Mouse (Mus musculus) brain, embryonic 14.5 days (tissue): Measurements from ENCODE around the gene Alk. TPM values are rescaled to one million over a fixed set of nuclear protein-coding genes. Genes with fewer than 3 reads are reported as not detected.

ENCODE experiments used
- DNase-seq: peaks from one replicate; pipeline ENCODE4 v3.0.0-alpha.2; 2011; ENCODE audit warnings: low read depth
- CTCF ChIP-seq: fragments of 200-500 bp; IDR thresholded peaks from 2 replicates; pipeline ENCODE4 v1.5.1; 2012; ENCODE audit warnings: inconsistent platforms, mild to moderate bottlenecking, moderate library complexity, borderline replicate concordance; ENCODE audit not compliant: insufficient read depth, insufficient read length; ENCODE audit errors: extremely low read depth
- POLR2A ChIP-seq: fragments of 200-500 bp; IDR thresholded peaks from 2 replicates; pipeline ENCODE4 v1.6.1; 2012; ENCODE audit warnings: mild to moderate bottlenecking, inconsistent platforms, borderline replicate concordance; ENCODE audit not compliant: poor library complexity, insufficient read depth, insufficient read length, severe bottlenecking; ENCODE audit errors: extremely low read depth
- polyA plus RNA-seq: library from polyadenylated mRNA; depleted of rRNA; stranded (reverse); fragments of >200 nt; gene quantifications from 2 replicates; pipeline ENCODE4 v1.2.3, GENCODE M21; 2012

Alk gene
- polyA plus RNA-seq, 1 experiment: 3.7 TPM

DNA sequence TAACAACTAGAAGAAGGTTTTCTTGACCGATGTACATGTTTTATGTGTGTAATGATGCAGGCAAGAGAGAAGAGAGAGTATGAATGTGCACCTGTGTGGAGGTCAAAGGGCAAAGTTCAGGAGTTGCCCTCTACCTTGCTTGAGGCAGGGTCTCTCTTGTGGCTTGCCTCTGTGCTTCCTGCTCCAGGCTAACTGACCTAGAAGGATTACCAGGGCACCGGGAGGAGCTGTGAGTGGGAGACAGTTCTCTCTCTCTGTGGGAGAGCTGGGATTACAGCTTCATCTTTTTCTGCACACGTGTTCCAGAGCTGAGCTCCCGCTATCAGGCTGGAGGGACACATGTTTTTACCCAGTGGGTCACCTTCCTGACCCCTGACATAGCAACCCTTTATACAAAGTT, 127.5 kb downstream of the Alk start:
- TF ChIP-seq CTCF (no peak), POLR2A (no peak)
- no peak for DNase-seq

DNA sequence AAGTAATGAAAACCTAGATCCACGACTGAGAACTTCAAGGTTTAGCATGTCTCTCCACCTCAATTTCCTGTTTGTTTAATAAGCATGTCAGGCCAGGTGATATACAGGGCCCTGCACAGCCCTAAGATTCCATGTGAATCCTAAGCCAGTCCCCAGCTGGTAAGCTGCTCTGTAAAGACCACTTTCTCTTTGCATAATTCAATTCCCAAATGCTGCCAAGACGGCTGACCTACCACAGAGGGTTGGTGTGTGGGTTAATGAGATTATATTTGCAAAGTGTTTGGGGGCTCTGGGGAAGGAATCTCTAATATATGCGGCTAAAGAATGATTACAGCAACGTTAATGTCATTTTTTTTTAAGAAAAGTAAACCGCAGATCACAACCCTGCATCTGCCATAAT, 130.3 kb downstream of the Alk start:
- TF ChIP-seq POLR2A: no peak
- TF ChIP-seq CTCF: no peak
- DNase-seq: peak; percentile 83

DNA sequence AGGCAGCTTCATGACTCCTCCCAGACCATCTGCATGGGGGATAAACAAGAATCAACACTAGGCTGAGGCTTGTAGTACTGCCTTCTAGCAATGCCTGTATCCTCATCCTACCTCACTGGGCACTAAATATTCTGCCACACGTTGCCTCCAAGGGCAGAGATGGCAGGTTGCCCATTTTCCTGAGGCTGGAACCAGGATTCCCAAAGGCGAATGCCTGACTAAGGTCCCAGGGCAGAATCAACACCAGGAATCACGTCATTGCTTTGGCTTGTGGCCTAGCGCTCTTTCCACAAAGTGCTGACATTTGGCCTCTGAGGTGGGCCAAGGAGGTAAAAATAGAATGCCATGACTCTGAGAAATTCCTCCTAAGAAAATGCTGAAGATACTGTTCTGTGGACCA, 155.9 kb downstream of the Alk start:
- DNase-seq: no peak
- no peak for TF ChIP-seq POLR2A
- no peak for TF ChIP-seq CTCF

DNA sequence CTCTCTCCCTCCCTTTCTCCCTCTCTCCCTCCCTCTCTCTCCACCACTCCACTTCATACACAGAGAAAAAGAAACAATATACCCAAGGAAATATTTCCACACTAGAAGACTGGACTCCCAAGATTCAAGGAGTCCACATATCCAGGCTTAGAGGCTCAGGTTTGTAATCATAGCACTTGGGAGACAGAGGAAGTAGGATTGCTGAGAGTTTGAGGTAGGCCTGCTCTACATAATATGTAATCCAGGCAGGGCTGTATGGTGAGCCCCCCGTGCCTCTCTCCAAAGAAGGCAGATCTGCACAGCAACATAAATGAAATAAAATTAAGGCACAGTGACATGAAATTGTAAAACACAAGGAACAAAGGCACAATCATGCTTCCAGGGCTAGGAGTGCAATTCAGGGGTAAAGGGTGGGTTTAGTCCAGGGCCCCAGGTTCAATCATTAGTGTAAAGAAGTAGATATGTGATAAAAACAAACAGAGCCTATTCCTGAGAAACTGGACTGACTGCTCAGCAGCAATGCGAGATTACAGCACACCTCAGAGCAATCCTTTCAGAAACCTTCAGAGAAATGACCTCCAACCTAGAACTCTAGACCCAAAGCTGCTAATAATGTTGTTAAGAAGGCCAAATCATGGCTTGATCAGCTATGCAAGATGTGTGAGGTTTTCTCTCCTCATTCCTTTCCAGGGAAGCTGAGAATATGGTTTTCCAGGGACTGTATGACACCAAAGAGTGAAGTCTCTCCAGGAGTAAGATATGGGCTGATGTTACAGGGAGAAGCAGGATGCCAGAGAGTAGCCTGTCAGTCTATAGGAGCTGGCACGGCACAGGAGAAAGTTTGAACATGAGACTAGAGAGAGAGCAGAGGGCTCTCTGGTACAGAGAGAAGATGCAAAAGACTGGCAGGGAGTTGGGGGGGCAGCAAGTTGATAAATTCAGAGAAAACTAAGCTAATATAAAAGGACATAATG, 158.9 kb downstream of the Alk start:
- no peak for DNase-seq
- TF ChIP-seq CTCF (no peak), POLR2A (no peak)

DNA sequence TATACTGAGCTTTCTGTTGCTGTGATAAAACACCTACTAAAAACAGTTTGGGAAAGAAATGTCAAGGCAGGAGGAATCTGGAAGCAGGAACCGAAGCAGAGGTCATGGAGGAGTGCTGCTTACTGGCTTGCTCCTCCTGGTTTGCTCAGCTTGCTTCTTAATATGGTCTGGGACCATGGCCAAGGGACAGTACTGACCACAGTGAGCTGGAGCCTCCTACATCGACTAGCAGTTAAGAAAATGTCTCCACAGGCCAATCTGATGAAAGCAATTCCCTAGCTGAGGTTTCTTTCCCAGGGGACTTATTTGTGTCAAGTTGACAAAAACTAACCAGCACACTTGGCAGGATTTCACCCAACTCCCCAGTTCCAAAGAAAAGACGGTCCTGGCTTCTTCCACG, 187.0 kb downstream of the Alk start:
- TF ChIP-seq CTCF (no peak), POLR2A (no peak)
- no peak for DNase-seq

DNA sequence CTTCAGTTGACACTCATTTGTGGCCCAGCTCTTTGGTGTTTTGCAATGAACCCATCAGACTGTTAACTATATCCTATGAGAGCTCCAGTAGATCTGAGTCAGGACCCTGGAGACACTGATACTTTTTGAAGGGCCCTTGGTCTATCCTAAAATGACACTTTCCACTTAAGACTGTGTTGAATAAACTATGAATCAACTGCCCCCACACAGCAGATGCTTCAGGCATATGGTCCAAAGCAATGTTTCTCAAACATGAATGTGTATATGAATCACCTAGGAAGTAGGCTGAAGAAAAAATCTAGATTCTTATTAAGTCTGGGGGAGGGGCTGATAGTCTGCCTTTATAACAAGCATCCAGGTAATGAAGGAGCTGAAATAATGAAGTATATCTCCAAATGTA, 189.8 kb downstream of the Alk start:
- TF ChIP-seq POLR2A (no peak), CTCF (no peak)
- no peak for DNase-seq

DNA sequence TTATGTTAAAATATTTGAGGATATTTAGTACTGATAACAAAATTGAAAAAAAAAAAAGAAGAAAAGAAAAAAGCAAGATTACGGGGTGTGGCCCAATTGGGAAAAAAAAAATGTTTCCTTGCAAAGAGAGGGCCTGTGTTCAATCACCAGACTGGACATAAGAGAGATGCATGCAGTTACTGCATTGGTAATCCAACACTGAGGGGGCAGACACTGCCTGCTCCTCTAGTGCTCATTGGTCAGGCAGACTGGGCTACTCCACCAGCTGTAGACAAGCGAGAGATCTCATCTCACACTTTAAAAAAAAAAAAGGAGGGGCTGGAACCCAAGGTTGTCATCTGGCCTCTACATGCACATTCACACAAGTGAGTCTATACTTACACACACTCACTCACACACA, 199.6 kb downstream of the Alk start:
- DNase-seq: no peak
- TF ChIP-seq POLR2A: no peak
- TF ChIP-seq CTCF: no peak

DNA sequence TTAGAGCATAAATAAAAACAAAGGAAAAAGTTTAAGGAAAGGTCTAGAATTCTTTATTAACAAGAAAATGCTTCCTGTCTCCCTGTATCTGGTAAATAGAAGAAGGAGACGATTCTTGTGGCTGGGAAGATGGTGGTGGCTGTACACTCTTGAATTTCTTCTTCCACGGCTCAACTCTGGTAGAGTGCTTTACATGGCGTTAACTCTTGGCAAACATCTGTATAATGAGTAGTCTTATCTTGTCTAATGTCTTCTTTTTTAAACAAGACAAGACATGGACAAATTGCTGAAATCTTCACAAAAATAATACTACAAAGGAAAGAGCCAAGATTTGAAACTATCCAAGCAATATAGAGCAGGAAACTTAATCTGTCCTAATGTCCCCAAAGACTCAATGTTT, 202.6 kb downstream of the Alk start:
- TF ChIP-seq POLR2A: no peak
- no peak for TF ChIP-seq CTCF
- DNase-seq: no peak

DNA sequence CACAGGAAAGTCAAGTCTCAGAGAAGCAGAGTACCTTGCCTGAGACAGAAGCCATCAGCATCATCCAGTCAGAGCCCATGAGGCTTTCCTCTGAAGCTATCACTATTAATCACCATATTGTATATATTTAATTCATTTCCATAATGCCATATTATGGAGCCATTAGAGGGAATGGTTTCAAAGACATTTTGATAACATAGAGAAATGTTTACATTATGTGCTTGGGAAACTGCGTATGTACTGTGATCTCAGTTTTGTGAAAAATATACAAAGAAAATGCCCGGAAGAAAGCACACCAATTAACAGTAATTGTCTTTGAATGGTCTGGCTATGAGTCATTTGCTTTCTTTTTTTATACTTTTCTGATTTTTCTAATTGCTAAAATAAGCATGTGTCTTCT, 203.1 kb downstream of the Alk start:
- DNase-seq: no peak

DNA sequence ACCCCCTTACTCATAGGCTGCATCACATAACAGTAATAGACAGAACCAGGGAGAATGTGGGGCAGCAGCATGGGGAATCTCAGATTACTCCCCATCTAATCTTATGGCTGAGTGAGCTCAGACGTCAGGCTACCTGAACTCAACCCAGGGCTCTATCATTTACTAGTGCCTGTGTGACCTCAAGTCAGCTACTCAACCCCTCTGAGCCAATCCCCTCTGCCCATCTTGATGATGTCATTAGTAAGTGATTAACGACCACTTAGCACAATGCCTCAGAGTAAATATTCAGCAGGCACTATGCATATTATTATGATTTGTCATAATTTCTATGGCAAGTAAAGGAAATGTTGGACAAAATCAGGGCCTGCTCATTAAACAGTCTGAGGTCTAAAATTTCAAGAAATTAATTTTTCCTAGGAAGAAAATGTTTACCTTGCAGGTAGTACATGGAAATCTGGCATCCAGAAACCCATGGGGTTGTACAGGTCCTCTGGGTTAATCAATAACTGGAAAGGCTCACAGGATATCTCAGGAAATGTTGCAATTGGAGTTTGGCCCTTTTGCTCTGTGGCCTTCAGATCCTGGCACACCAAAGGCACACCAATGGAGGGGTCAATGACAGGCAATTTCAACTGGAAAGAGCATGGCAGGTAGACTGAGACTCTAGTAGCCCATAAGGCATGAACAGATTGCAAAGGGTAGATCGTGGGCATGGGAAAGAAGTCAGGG, 204.9 kb downstream of the Alk start:
- TF ChIP-seq CTCF (no peak), POLR2A (no peak)
- no peak for DNase-seq

More for the DNA sequence above, 203.1 kb downstream of the Alk start:
- TF ChIP-seq CTCF: no peak
- TF ChIP-seq POLR2A: no peak

DNA sequence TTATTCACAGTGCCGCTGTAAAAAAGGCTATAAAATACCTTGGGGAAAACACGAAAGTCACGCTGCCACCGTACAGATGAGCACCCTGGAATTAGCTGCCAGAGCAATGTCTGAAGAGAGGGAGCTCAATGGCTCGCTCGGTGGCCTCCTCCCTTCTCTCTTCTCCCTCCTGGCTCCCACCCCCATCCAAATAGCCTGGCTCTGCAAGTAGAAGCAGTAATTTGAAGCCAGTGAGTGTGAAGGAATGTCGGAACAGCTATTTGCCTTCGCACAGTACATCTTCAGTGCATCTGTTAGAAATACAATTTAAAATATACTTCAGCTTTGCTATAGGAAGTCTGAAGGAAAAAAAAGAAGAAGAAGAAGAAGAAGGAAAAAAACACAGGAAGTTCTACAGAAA, 208.5 kb downstream of the Alk start:
- TF ChIP-seq POLR2A (no peak), CTCF (no peak)

More for the DNA sequence above, 208.5 kb downstream of the Alk start:
- DNase-seq: peak; percentile 23
